Comparison of ENCODE assay signal across 22 mouse cellular contexts in genomic region chr16:14017306-14017705, GRCm38 (mm10). TPM values are rescaled to one million over a fixed set of nuclear protein-coding genes. Genes with fewer than 3 reads are reported as not detected.
"Had no signal": no experiment of that assay in that cellular context is flagged by ENCODE, and none has a peak within 500 bp of the region (broad histone marks: within the 10 kb centered on the region; RNA-seq: fewer than 3 reads in every experiment).

No protein-coding gene starts in this region.

- ATAC-seq: liver, postnatal 0 days; lung, postnatal 0 days; midbrain, embryonic 16.5 days had no signal

- H3K4me2 ChIP-seq: lung, embryonic 15.5 days; midbrain, embryonic 11.5 days; neural tube, embryonic 12.5 days; stomach, embryonic 15.5 days had no signal

- DNase-seq: liver, postnatal 0 days; lung, adult 2 months; lung, postnatal 14 days; lung, postnatal 36 days; midbrain, embryonic 14.5 days; right cerebral cortex, postnatal 14 days; thymus, adult 2 months; thymus, postnatal 25 days; thymus, postnatal 4 days had no signal

- H3K27me3 ChIP-seq: lung, embryonic 15.5 days; neural tube, embryonic 12.5 days; stomach, embryonic 15.5 days had no signal

- H3K27ac ChIP-seq: lung, embryonic 15.5 days; macrophage; neural tube, embryonic 12.5 days; stomach, embryonic 15.5 days; stomach, postnatal 0 days had no signal

- H3K4me3 ChIP-seq: lung, embryonic 15.5 days; megakaryocyte, embryonic 14.5 days; myocyte; neural tube, embryonic 12.5 days; stomach, embryonic 15.5 days had no signal

- H3K9ac ChIP-seq: liver, postnatal 0 days; lung, embryonic 15.5 days; neural tube, embryonic 12.5 days; stomach, embryonic 15.5 days had no signal

- H3K4me1 ChIP-seq: lung, embryonic 15.5 days; neural tube, embryonic 12.5 days; stomach, embryonic 15.5 days had no signal

- H3K36me3 ChIP-seq: lung, embryonic 15.5 days; neural tube, embryonic 12.5 days; stomach, embryonic 15.5 days had no signal

- H3K9me3 ChIP-seq: lung, embryonic 15.5 days; neural tube, embryonic 12.5 days; stomach, embryonic 15.5 days had no signal

RNA-seq across cellular contexts. Expression of gene Ifitm7, which starts 30.6 kb away (rescaled TPM):
- total RNA-seq: neutrophil, adult 5-6 weeks had no signal
- polyA plus RNA-seq: lung, adult 2 months; lung, embryonic 15.5 days; lung, postnatal 0 days; macrophage; myocyte; stomach, embryonic 15.5 days; stomach, postnatal 0 days; thymus, adult 2 months; urinary bladder, adult 2 months had no signal

RNA-seq across cellular contexts. Expression of gene 2900011O08Rik, which starts 30.9 kb away (rescaled TPM):
- total RNA-seq: neutrophil, adult 5-6 weeks had no signal
- polyA plus RNA-seq: liver, postnatal 0 days; lung, postnatal 0 days; macrophage; spleen, adult 2 months had no signal
